Mouse (Mus musculus) heart, embryonic 12.5 days (tissue): Measurements from ENCODE around the gene Skap1. TPM values are rescaled to one million over a fixed set of nuclear protein-coding genes. Genes with fewer than 3 reads are reported as not detected.

Experiments
- ATAC-seq: fragments of 200-750 bp; cut with Nextera tagmentation; 2 replicates; pipeline ENCODE4 v1.8.0; 2017; ENCODE audit warnings: moderate TSS enrichment, moderate library complexity; ENCODE audit not compliant: insufficient number of reproducible peaks, low FRiP score
- H3K27ac ChIP-seq: fragments of 300-500 bp; sonication (generic); 2 replicates; pipeline ENCODE4 v1.5.1; 2016; ENCODE audit warnings: mild to moderate bottlenecking, moderate library complexity; ENCODE audit not compliant: poor library complexity, severe bottlenecking
- H3K27me3 ChIP-seq: fragments of 300-500 bp; sonication (generic); replicated peaks from 2 replicates; pipeline ENCODE4 v1.6.1; 2016; ENCODE audit warnings: mild to moderate bottlenecking, moderate library complexity
- H3K36me3 ChIP-seq: fragments of 300-500 bp; sonication (generic); 2 replicates; pipeline ENCODE4 v1.6.1; 2016; ENCODE audit warnings: mild to moderate bottlenecking, moderate library complexity
- H3K4me1 ChIP-seq: fragments of 300-500 bp; sonication (generic); replicated peaks from 2 replicates; pipeline ENCODE4 v1.6.1; 2016; ENCODE audit warnings: mild to moderate bottlenecking
- H3K4me2 ChIP-seq: fragments of 300-500 bp; sonication (generic); 2 replicates; pipeline ENCODE4 v1.6.1; 2016; ENCODE audit warnings: mild to moderate bottlenecking, moderate library complexity
- H3K4me3 ChIP-seq: fragments of 300-500 bp; sonication (generic); 2 replicates; pipeline ENCODE4 v1.5.1; 2016; ENCODE audit warnings: mild to moderate bottlenecking
- H3K9ac ChIP-seq: fragments of 300-500 bp; sonication (generic); 2 replicates; pipeline ENCODE4 v1.6.1; 2016; ENCODE audit warnings: mild to moderate bottlenecking, moderate library complexity
- H3K9me3 ChIP-seq: fragments of 300-500 bp; sonication (generic); replicated peaks from 2 replicates; pipeline ENCODE4 v1.6.1; 2016; ENCODE audit warnings: mild to moderate bottlenecking, moderate library complexity
- WGBS: fragments of 180-500 bp; shearing (Covaris S2); methylation state at CpG from one replicate; pipeline ENCODE4 v1.1.7; 2016; 5-methylcytosine and 5-hydroxymethylcytosine counted together
- polyA plus RNA-seq: library from polyadenylated mRNA; unstranded; fragments of >200 nt; fragmentation: Nextera tagmentation; extraction: Ambion mirVana; gene quantifications from 2 replicates; pipeline ENCODE4 v1.2.1, GENCODE M21; 2016

Skap1 gene
- polyA plus RNA-seq, 1 experiment from 2014 or later, result 0.50 TPM

GRCm38 (mm10) chr11:96564088-96564487, 99.7 kb downstream of the Skap1 start:
- WGBS, result 47% methylated on average over 1 of the region's 1 CpGs

GRCm38 (mm10) chr11:96572515-96572914, 108.1 kb downstream of the Skap1 start:
- WGBS, result 35% methylated on average over 3 of the region's 3 CpGs
- no peak overlapping the region for H3K4me2 ChIP-seq
- no peaks in the 10 kb centered on the region for H3K9me3 ChIP-seq
- no peaks in the 10 kb centered on the region for H3K36me3 ChIP-seq
- H3K27ac ChIP-seq, result no peak overlapping the region
- peaks cover 46% of the 10 kb centered on the region for H3K27me3 ChIP-seq
- H3K4me1 ChIP-seq, result no peaks in the 10 kb centered on the region
- no peak for ATAC-seq
- no peak overlapping the region for H3K9ac ChIP-seq
- H3K4me3 ChIP-seq, result no peak overlapping the region

More at GRCm38 (mm10) chr11:96564088-96564487, 99.7 kb downstream of the Skap1 start:
- no peak overlapping the region for H3K4me3 ChIP-seq
- H3K9me3 ChIP-seq, result 0 out of 2 replicates have a peak, but pooled peaks cover 5% of the 10 kb centered on the region
- H3K27me3 ChIP-seq, result peaks cover 41% of the 10 kb centered on the region
- no peak overlapping the region for H3K4me2 ChIP-seq
- no peaks in the 10 kb centered on the region for H3K36me3 ChIP-seq
- no peak overlapping the region for H3K27ac ChIP-seq
- H3K9ac ChIP-seq, result no peak overlapping the region
- H3K4me1 ChIP-seq, result no peaks in the 10 kb centered on the region
- no peak for ATAC-seq

GRCm38 (mm10) chr11:96576491-96577427, 112.4 kb downstream of the Skap1 start:
- no peaks in the 10 kb centered on the region for H3K36me3 ChIP-seq
- no peaks in the 10 kb centered on the region for H3K9me3 ChIP-seq
- H3K4me3 ChIP-seq, result no peak overlapping the region
- peaks cover 4% of the 10 kb centered on the region; the same call in 1 of the 2 replicates for H3K4me1 ChIP-seq
- no peak overlapping the region for H3K4me2 ChIP-seq
- ATAC-seq, result no peak
- peaks cover 54% of the 10 kb centered on the region for H3K27me3 ChIP-seq
- no peak overlapping the region for H3K27ac ChIP-seq
- no peak overlapping the region for H3K9ac ChIP-seq
- 61% methylated on average over 14 of the region's 14 CpGs for WGBS

GRCm38 (mm10) chr11:96578551-96579283, 114.3 kb downstream of the Skap1 start:
- Histone ChIP-seq H3K9me3 (no peaks in the 10 kb centered on the region), H3K4me3 (peak overlapping the region; percentile 12; the same call in 1 of the 2 replicates), H3K9ac (no peak overlapping the region), H3K36me3 (no peaks in the 10 kb centered on the region), H3K4me2 (peak overlapping the region; percentile 56), H3K27me3 (peaks cover 52% of the 10 kb centered on the region), H3K27ac (no peak overlapping the region), H3K4me1 (peaks cover 4% of the 10 kb centered on the region; the same call in 1 of the 2 replicates)
- ATAC-seq, result no peak
- 35% methylated on average over 25 of the region's 25 CpGs for WGBS

GRCm38 (mm10) chr11:96581604-96582384, 117.4 kb downstream of the Skap1 start:
- no peak overlapping the region for H3K27ac ChIP-seq
- peaks cover 37% of the 10 kb centered on the region for H3K27me3 ChIP-seq
- WGBS, result 48% methylated on average over 10 of the region's 10 CpGs
- H3K9me3 ChIP-seq, result no peaks in the 10 kb centered on the region
- no peak overlapping the region for H3K4me3 ChIP-seq
- H3K36me3 ChIP-seq, result no peaks in the 10 kb centered on the region
- ATAC-seq, result no peak
- no peak overlapping the region for H3K4me2 ChIP-seq
- peaks cover 4% of the 10 kb centered on the region; the same call in 1 of the 2 replicates for H3K4me1 ChIP-seq
- H3K9ac ChIP-seq, result no peak overlapping the region

GRCm38 (mm10) chr11:96582595-96582994, 118.2 kb downstream of the Skap1 start:
- H3K4me1 ChIP-seq, result peaks cover 4% of the 10 kb centered on the region; the same call in 1 of the 2 replicates
- no peak for ATAC-seq
- 52% methylated on average over 10 of the region's 10 CpGs for WGBS
- H3K9me3 ChIP-seq, result no peaks in the 10 kb centered on the region
- no peak overlapping the region for H3K4me3 ChIP-seq
- no peak overlapping the region for H3K9ac ChIP-seq
- no peak overlapping the region for H3K27ac ChIP-seq
- peaks cover 31% of the 10 kb centered on the region for H3K27me3 ChIP-seq
- H3K4me2 ChIP-seq, result no peak overlapping the region
- no peaks in the 10 kb centered on the region for H3K36me3 ChIP-seq

GRCm38 (mm10) chr11:96589828-96590227, 125.4 kb downstream of the Skap1 start:
- H3K4me1 ChIP-seq, result no peaks in the 10 kb centered on the region
- no peaks in the 10 kb centered on the region for H3K9me3 ChIP-seq
- no peaks in the 10 kb centered on the region for H3K36me3 ChIP-seq
- no peak for ATAC-seq
- H3K9ac ChIP-seq, result no peak overlapping the region
- H3K4me3 ChIP-seq, result no peak overlapping the region
- whole genome bisulfite sequencing, result 69% methylated on average over 3 of the region's 3 CpGs
- H3K27me3 ChIP-seq, result peaks cover 8% of the 10 kb centered on the region
- no peak overlapping the region for H3K27ac ChIP-seq
- H3K4me2 ChIP-seq, result no peak overlapping the region

GRCm38 (mm10) chr11:96595890-96596289, 131.5 kb downstream of the Skap1 start:
- no peaks in the 10 kb centered on the region for H3K9me3 ChIP-seq
- no peaks in the 10 kb centered on the region for H3K36me3 ChIP-seq
- peak overlapping the region; percentile 40 for H3K4me2 ChIP-seq
- 0 out of 2 replicates have a peak overlapping the region, but pooled peaks have one; percentile 9 for H3K4me3 ChIP-seq
- H3K9ac ChIP-seq, result no peak overlapping the region
- WGBS, result 38% methylated on average over 12 of the region's 12 CpGs
- H3K27ac ChIP-seq, result no peak overlapping the region
- peaks cover 7% of the 10 kb centered on the region for H3K27me3 ChIP-seq
- H3K4me1 ChIP-seq, result no peaks in the 10 kb centered on the region
- no peak for ATAC-seq

GRCm38 (mm10) chr11:96596301-96596700, 131.9 kb downstream of the Skap1 start:
- H3K36me3 ChIP-seq, result no peaks in the 10 kb centered on the region
- H3K4me2 ChIP-seq, result peak overlapping the region; percentile 40
- no peak overlapping the region for H3K9ac ChIP-seq
- no peaks in the 10 kb centered on the region for H3K9me3 ChIP-seq
- no peaks in the 10 kb centered on the region for H3K4me1 ChIP-seq
- 0 out of 2 replicates have a peak overlapping the region, but pooled peaks have one; percentile 9 for H3K4me3 ChIP-seq
- H3K27ac ChIP-seq, result no peak overlapping the region
- no peak for ATAC-seq
- H3K27me3 ChIP-seq, result peaks cover 7% of the 10 kb centered on the region
- 32% methylated on average over 6 of the region's 6 CpGs for WGBS

- Histone ChIP-seq H3K4me1 (peaks cover 22% of the 10 kb centered on the region), H3K36me3 (no peaks in the 10 kb centered on the region), H3K27ac (no peak overlapping the region), H3K9ac (no peak overlapping the region), H3K27me3 (peaks cover 20% of the 10 kb centered on the region), H3K9me3 (no peaks in the 10 kb centered on the region), H3K4me3 (no peak overlapping the region), H3K4me2 (no peak overlapping the region)
- ATAC-seq, result no peak
- WGBS, result 69% methylated on average over 3 of the region's 3 CpGs
Observed at GRCm38 (mm10) chr11:96602806-96603205, 138.4 kb downstream of the Skap1 start.
